Mouse (Mus musculus) brain, embryonic 14.5 days (tissue): ENCODE results near the gene Fbxl17. TPM values are rescaled to one million over a fixed set of nuclear protein-coding genes. Genes with fewer than 3 reads are reported as not detected.

ENCODE experiments used
- DNase-seq: peaks from one replicate; pipeline ENCODE4 v3.0.0-alpha.2; 2011; ENCODE audit warnings: low read depth
- CTCF ChIP-seq: fragments of 200-500 bp; IDR thresholded peaks from 2 replicates; pipeline ENCODE4 v1.5.1; 2012; ENCODE audit warnings: inconsistent platforms, mild to moderate bottlenecking, moderate library complexity, borderline replicate concordance; ENCODE audit not compliant: insufficient read depth, insufficient read length; ENCODE audit errors: extremely low read depth
- POLR2A ChIP-seq: fragments of 200-500 bp; IDR thresholded peaks from 2 replicates; pipeline ENCODE4 v1.6.1; 2012; ENCODE audit warnings: mild to moderate bottlenecking, inconsistent platforms, borderline replicate concordance; ENCODE audit not compliant: poor library complexity, insufficient read depth, insufficient read length, severe bottlenecking; ENCODE audit errors: extremely low read depth
- polyA plus RNA-seq: library from polyadenylated mRNA; depleted of rRNA; stranded (reverse); fragments of >200 nt; gene quantifications from 2 replicates; pipeline ENCODE4 v1.2.3, GENCODE M21; 2012

The Fbxl17 gene
- polyA plus RNA-seq, 1 experiment = 30.9 TPM

DNA sequence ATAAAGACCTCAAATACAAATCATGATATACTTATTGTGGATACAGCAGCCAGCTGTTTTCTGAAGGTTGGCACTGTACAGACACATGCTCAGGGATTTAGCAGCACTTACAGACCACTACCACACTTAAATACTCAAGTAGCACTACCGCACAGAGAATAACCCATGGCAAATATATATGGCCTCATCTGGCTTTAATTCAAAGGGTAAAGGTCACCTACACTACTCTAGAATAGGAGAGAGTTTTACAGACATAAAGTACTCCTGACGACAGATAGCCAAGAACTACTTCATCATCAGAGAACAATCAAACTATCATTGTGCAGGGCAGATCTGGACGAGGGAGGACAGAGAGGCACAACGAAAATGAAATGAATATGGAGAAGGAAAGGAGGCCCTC, 93.9 kb downstream of the Fbxl17 start:
- no peak for DNase-seq
- no peak for TF ChIP-seq CTCF
- TF ChIP-seq POLR2A = no peak

DNA sequence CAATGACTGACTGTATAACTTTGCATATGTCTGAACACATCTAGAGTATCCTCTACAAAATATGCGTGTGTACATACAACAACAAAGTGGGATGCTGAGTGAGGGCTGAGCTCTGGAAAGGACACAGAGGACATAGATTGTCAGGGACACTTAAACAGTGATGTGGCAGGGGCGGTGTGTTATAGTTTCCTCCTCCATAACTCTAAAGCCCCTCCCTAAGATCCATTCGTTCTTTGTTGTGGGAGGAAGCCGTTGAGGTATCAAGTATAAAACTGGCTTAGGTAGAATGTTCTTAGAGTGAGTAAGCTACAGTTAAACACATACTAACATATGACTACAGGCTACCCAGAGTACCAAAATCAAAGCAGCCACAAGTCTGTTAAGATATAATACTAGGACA, 94.3 kb downstream of the Fbxl17 start:
- no peak for DNase-seq
- no peak for TF ChIP-seq POLR2A
- TF ChIP-seq CTCF = no peak

DNA sequence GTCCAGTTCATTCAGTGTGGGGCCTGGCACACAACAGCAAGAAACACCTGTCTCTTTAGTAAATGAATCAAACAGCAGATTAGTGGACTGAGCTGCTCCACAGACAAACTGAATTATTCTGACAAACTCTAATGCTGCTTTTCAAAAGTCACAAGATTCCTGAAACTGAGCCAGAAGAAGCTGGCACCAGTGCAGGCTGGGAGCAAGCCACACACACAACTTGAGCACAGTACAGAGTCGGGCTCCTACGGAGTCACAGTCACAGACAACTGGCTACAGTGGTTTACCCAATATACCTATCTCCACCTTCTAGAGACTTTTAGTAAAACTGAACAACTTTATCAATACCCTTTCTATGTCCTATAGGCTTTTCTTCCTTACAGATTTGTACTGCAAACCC, 94.8 kb downstream of the Fbxl17 start:
- DNase-seq = peak; percentile 72
- TF ChIP-seq CTCF (no peak), POLR2A (no peak)

DNA sequence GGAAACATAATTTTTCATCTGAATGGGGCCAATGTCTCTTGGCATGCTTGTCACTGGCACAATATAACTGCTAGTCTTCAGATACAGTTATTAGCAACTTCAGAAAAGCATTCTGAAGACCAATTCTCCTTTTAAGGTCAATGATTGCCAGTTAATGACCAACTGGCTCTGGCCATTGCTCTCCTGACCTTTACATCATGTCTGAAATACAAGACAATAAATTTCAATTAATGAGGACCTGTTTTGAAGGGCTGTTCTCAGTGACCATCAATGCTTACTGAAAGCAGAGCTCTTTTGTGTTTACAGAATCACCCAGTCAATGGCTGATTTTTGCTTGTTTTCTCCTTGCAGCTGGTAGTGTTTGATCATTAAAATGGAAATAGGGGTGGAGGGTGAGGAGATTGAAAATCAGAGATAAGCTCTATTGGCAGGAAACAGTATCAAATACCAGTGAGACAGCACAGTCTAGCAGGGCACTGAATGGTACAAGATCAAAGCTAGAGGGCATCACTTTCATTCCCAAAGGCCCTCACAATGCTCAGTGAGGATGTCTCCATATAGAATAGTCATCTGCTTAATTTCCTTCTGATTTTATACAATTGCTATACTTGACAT, 95.9 kb downstream of the Fbxl17 start:
- TF ChIP-seq POLR2A (no peak), CTCF (no peak)
- peak; percentile 47 for DNase-seq

- TF ChIP-seq POLR2A = no peak
- TF ChIP-seq CTCF = no peak
- no peak for DNase-seq
Measured at GRCm38 (mm10) chr17:63402741-63403681, 96.8 kb downstream of the Fbxl17 start.

DNA sequence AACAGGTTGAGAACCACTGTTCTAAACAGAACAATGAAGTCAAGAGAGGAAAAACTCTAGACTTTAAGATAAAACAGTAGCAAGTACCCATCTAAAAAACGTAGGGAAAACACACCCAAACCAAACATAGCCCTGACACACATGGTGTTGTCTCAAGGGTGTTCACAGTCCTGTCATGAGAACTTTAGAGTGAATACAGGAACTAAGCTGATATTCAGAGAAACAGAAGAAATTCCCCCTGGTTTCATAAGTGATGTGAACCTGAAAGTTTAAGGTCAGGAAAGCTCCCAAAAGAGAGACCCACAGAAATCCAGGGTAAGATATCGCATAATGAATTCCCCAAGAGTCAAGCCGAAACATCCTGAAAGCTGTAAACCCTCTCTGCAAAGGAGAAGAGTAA, 97.6 kb downstream of the Fbxl17 start:
- no peak for TF ChIP-seq POLR2A
- no peak for TF ChIP-seq CTCF
- no peak for DNase-seq

DNA sequence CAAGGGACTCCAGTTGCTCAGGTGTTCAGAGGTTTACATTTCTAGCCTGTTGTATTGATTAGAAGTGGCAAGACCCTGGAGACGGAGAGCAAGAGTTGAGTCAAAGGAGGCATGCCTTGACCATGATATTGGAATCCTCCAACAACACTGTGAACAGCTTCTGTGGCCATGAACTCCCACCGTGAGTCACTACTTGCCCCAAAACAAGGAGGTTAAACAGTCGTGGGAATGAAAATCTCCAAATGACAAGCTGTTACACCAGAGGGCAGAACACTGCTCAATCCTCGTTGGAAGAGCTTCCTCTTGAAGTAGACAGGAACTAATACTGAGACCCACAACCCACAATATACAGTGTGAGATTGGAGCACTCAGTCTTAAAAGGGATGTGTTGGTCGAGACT, 99.2 kb downstream of the Fbxl17 start:
- DNase-seq = no peak
- TF ChIP-seq POLR2A (no peak), CTCF (no peak)

GRCm38 (mm10) chr17:63399816-63400215, 100.0 kb downstream of the Fbxl17 start:
- DNase-seq = no peak
- TF ChIP-seq CTCF (no peak), POLR2A (no peak)

DNA sequence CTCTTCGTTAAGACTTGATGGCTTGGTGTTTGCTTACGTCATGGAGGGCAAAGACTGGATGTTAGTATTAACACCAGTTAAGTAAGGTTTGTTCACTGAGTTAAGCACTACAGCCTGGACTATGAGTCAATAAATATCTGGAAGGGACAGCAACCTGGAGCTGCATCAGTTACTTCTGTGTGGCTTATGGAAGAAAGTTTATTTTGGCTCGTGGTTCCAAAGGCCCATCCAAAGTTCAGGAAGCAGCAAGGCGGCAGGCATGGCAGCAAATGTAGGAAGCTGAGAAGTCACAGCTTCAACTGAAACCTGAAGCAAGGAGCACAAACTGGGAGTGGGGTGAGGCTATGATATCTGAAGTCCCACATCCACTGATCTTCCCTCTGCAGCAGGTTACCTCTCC, 108.3 kb downstream of the Fbxl17 start:
- DNase-seq = no peak
- TF ChIP-seq CTCF (no peak), POLR2A (no peak)

- TF ChIP-seq POLR2A (no peak), CTCF (no peak)
- no peak for DNase-seq
Measured at GRCm38 (mm10) chr17:63390951-63391350, 108.9 kb downstream of the Fbxl17 start.

DNA sequence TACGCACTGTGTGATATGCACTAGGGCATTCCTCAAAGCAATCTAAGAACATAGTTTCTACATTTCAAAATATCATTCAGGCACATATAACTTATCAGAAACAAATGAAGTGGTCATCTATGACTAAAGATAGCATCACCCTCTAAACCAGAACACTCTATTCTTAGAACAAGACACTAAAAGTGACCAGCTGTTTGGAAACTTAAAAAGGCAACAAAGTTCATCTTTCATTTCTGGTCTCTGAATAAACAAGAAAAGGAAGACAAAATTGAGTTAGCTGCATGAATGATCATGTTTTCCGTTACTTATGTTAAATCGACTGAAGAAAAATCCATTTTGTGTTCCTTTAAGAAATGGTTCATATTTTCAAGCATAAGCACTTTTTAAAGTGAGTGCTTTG, 128.8 kb downstream of the Fbxl17 start:
- no peak for TF ChIP-seq POLR2A
- no peak for TF ChIP-seq CTCF
- no peak for DNase-seq
